Mouse (Mus musculus) lung, postnatal 0 days (tissue): ENCODE results near the gene Ccdc71.

Experiments used
- CTCF ChIP-seq: IDR thresholded peaks from 2 replicates; pipeline ENCODE4 v1.5.1; 2016; ENCODE audit warnings: antibody characterized with exemption, mild to moderate bottlenecking
- EP300 ChIP-seq: IDR thresholded peaks from 2 replicates; pipeline ENCODE4 v1.6.1; 2016; ENCODE audit warnings: antibody characterized with exemption, mild to moderate bottlenecking, control low read depth

GRCm38 (mm10) chr9:108493246-108493645, 32.9 kb downstream of the Ccdc71 start:
- no peak for TF ChIP-seq CTCF
- TF ChIP-seq EP300, result no peak
